Mouse (Mus musculus) cerebellum, postnatal 25 days (tissue): ENCODE measurements around the gene Tprn.

ENCODE experiments used
- DNase-seq, 2 experiments: peaks; one replicate each; pipeline ENCODE4 v3.0.0; 2021; ENCODE audit warnings: mixed read lengths in 2 of 2

Tprn gene

DNA sequence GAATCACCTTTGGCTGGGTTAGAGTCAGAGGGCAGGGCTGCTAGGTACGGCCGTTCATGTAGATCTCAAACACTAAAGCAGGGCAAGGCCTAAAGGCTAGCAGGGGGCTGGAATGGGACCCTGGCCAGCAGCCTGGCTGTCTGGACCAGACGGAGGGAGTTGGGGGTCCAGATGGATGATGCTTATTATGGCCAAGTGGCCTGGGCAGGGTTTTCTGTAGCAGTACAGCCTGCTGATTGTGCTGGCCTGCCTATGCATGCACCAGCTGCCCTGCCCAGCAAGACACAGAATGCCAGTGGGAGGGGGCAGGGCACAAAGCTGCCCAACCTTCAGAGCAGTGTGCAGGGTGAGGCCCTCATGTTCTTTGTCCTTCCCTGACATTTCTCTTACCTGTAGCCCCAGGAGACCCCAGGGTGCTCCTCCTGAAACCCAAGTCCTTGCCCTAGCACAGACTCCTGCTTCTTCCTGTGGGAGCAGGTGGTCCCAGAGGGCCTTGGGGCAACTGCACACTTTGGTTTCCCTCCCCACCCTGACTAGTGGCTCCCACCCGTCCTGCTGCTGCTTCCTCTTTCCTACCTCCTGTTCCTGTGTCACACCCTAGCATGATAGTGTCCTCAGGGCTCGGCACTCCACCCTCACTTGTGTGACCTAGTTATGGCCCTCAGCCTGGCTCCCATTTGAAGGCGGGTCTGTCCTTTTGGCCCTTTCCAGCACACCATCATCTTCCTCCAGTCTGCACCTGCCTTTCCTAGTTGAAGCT, 3.7 kb downstream of the Tprn start:
- peak; percentile 97 to 98 for DNase-seq

DNA sequence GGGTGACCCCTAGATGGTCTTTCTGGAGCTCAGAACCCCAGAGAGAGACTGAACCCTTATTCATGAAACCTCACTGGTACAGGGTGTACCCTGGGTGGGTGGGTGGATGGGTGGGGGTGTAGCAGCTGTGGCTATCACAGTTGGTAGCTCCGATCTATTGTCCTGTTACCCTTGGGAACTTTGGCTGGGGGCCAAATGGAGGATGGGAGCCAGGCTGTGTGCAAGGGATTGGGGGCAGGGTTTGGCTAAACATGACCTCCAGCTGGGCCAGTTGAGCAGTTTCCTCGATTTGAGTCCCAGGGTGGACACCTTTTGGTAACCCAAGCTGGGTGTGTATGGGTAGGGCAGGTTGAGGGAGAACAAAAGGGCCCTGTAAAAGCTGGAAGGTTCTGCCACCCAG, 4.3 kb downstream of the Tprn start:
- peak; percentile 79 to 86 for DNase-seq

DNA sequence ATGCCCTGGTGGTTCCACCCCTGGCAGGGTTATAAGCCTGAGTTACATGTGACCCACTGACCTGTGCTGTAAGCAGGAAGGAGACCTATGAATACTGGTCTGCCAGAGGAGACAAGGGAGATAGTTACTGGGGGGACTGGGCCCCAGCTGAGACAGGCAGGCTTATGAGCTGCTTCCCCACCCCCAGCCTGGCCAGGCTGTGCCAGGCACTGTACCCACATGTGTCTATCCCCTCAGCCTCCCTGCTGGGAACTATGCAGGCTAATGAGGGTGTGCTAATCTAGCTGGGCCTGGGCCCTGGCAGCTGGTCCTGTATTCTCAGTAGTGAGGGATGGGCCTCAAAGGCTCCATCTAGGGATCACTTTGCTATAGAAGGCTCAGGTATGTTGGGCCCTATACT, 4.8 kb downstream of the Tprn start:
- peak in 1 of 2 experiments; percentile 64 for DNase-seq

DNA sequence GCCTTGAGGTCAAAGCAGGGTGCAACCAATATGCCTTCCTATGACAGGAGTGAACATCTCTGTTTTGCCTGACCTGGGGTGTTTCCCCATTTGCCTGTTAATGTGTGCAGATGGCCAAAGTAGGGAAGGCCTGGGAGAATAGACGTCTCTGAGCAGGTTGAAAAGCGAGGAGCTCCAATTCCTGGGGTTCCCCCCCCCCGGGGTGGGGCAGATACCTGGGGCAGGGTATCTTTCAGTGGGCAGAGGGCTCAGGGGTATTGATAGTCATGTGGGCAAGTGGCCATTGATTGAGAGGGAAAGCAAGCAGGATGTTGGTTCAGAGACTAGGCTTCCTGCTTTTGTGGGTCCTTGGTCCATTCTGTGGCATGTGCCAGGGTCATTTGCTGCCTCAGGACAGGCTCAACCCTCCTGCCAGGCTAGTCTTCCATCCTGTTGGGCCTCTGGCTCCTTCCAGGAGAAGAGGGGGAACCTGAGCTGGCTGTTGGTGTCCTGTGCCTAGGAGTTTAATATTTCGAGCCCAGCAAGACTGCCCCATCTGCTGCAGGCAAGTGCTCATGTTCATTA, 5.4 kb downstream of the Tprn start:
- peak; percentile 48 to 53 for DNase-seq

DNA sequence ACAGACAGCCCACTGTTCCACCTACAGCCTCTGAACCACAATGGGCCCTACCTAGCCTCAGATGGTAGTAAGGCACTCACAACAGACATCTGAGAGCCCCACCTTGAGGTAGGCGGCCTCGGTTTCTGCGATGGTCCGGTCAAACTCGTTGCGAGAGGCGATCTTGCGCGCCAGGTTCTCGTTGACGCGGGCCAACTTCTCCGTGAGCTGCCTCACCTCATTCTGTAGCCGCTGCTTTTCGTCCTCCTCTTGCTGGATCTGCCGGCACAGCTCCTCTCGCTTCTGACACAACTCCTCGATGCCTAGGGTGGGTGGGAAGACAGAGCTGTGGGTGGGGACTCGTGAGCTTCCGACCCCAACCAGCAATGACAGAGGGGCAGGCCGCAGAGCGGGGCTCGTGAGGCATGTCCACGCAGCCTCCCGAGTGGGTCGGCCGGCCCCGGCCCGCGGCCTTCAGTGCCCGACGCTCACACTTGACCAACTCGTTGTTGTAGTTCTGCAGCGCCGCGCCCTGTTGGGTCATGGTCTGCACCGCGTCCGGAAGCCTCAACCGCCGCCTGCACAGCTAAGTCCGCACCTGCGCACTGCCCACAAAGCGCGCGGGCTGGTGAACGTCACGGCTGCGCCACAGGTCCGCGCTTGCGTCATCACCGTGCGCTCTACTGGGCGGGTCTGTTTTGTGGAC, 9.6 kb downstream of the Tprn start, which contains the start of the genes Ssna1 and Anapc2:
Gene Ssna1 (minus strand): TSS at position 612 of the 685 bp plus-strand sequence.
Gene Anapc2 (plus strand): TSS at position 652 of the 685 bp plus-strand sequence.
- peak; percentile 99 for DNase-seq

DNA sequence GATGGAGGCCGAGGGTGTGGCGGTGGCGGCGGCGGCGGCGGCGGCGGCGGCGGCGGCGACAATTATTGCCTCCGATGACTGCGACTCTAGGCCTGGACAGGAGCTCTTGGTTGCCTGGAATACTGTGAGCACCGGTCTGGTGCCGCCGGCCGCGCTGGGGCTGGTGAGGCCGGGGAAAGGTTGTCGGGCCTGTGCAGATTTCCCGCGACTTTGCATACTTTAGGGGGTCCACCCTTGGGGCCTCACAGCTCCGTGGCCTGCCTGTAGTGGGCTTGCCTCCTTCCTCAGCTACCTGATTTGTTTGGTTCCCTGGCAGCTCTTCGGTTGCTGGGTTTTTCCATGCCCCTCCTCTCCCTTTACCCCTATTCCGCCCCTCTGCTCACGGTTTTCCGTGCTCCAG, 10.1 kb downstream of the Tprn start:
- DNase-seq, result no peak

DNA sequence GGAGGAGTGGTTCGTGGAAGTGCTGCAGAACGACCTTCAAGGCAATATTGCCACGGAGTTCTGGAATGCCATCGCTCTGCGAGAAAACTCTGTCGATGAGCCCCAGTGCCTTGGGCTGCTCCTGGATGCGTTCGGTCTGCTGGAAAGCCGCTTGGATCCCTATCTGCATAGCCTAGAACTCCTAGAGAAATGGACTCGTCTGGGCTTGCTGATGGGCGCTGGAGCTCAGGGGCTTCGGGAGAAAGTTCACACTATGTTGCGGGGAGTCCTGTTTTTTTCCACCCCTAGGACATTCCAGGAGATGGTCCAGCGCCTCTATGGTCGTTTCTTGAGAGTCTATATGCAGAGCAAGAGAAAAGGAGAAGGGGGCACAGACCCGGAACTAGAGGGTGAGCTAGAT, 10.6 kb downstream of the Tprn start:
- no peak for DNase-seq

DNA sequence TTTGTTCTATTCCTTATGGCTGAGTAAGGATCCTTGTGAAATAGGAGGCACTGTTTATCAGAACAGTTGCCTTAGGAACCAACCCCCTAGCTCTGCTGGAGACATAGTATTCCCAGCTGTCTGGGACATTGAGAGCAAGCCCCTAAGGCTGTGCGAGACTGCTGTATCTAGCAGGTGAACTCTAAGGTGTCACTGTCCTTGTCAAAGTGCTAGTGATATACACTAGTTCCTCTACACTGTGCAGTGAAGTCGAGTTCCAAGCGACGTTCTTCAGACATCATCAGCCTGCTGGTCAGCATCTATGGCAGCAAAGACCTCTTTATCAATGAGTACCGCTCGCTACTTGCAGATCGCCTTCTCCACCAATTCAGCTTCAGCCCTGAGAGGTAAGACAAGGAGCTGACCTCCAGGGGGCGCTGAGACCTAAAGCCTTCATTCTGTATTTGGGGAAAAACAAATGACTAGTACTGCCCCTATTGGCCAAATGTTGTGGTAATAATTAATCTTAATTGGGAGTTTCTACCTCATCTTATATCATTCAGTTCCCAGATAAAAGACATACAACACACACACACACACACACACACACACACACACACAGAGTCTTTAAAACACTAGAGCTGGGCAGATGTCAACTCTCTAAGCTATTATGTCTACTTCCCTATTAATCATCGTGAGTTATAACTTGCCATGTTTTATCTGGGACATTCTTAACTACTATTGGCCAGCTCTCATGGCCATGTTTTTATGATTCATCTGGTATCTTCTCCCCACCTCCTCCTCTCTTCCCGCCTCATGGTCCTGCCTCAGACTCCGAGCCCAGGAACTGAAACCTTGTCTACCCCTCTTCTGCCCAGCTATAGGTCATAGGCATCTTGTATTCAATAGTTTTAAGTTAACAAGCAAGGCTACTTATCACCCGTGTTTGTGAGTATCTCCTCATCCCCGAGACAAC, 16.8 kb downstream of the Tprn start:
- peak; percentile 90 to 93 for DNase-seq

DNA sequence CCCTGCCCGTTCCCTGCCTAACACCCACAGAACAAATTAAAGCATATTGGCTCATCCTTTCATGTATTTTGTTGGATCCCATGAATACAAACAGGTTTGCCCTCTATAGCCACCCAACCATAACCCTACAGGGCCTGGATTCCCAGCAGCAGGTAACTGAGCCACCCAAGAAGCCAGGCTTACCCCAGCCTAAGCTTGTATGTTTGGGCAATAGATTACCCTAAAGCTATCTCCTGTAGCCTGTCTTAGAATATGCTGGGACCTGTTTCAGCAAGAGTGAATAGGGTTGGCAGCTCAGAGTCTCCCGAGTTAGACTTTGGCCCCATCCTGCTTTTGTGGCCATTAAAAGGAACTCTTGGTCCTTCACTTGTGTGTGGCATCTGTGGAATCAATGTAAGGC, 23.1 kb downstream of the Tprn start:
- peak in 1 of 2 experiments; percentile 20 for DNase-seq

DNA sequence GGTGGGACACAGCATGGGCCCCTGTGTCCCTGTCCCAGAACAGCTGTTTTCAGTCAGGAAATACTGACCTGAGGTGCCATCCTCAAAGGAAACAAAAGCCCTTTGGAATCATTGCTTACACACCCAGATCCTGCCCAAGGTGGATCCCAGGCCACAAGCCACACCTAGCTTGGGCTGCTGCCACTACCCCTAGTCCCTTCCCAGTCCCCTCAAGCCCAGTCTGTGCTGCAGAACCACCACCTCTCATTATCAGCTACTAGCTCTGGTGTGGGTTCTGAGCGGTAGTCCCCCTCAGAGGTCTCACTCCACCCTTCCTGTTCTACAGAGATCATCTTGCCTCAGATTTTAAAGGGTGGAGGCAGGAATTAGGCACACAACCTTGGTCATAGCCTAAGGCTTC, 23.9 kb downstream of the Tprn start:
- peak in 1 of 2 experiments; percentile 24 for DNase-seq

DNA sequence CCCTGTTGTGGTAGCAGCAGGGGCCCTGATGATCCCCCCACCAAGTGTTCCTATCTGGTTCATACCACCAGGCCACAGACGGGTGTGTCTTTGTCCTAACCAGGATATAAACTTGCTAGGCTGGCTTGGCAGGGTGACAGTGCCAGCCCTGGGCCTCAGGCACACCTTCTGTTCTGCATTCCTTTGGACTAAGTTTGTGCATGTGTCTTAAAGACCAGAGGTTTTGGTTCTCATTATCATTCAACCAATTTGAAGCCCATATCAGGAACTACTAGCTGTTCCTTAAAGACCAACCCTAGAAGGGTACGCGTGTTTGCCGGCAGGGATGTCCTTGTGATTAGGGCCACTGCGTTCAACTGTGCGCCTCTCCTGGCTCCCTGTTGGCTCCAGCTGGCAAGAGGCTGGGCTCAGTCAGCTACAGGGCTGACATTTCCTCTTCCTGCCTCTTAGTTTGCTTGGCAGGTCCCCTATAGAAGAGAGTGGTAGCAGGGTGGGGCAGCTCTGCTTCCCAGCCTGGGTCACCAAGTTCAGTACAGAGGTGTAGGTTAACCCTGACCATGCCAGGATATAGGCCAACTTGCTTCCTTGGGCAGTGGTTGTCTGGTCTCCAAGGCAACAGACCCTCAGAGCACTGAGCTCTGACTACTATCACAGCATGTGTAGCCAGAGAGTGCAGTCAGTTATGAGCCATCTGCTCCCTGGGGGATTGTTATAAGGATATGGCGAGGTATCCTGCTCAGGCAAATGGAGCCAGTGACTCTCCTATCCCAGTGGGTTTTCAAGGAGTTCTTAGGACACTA, 24.6 kb downstream of the Tprn start:
- peak; percentile 74 to 76 for DNase-seq

DNA sequence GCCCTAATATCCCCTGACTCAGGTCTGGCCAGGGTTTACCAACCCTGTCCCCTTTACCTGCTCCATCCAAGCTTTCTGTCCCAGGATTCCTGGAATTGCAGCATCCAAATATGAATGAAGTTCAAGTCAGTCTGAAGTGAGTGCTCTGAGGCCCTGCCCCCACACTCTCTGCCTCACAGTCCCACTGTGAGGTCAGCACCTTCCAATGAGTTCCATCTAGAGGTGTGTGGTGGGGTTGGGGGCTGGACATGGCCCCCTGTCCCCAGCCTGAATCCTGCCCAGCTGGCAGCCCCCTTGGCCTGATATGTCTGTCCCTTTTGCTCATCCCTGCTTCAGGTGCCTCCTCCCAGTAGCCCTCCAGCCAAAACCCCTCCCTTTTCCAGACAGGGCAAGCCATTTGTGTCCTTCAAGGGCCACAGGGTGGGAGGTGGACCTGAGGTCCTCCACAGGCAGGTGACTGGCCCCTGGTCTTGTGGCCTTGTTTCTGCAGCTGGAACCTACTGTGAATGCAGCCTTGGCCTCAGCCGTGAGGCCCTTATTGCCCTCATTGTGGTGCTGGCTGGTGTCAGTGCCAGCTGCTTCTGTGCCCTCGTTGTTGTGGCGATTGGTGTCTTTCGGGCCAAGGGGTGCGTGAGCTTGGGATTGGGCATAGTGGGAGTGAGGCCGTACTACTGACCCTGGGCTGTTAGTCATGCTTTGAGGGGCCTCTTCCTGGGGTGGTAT, 25.7 kb downstream of the Tprn start, which contains the start of gene Tmem210:
Gene Tmem210 (plus strand): TSS at position 219 of the 723 bp plus-strand sequence.
- peak in 1 of 2 experiments; percentile 51 for DNase-seq

DNA sequence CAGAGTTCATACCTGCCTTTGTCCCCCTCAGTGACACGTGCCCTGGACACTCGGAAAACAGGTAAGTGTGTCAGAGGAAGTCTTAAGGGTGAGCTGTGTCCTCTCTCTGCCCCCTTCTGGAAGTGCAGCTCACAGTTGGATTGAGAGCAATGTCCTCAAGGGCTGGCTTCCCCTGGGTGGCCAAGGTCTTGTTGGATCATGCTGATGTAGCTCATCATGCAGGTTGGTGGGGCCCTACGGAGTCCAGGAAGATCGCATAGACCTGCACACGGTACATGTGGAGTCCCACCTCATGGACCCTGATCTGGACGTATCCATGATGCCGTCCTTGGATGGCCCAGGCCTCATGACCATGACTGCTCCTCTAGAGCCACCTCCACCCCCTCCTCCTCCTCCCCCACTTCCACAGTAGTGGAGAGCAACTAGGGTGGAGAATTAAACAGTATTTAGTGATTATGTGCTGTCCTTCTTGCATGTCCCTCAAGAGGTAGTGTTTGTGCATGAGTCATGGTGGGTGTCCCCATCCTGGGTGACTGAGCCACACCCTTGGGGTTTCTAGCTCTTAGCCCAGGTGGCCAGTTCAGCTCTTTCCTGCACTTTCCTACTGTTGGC, 26.4 kb downstream of the Tprn start:
- DNase-seq, result peak; percentile 44 to 54

DNA sequence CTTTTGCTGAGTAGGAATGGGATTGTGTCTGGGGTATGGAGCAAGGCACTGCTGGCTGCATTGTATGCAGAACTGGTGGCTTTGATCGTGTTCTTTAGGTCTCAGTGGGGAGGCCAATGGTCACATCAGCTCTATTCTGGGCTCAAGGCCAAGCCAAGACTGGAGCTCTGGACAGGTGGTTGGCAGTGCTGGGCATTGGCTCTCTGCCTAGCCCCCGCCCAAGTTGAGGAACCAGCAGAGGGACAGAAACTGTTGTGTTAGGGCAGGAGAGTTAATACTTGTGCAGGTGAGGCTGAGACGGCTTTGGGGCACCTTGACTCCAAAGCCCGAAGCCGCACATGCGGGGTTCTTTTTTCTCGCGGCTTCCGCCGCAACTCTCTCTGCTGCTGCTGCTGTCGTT, 27.2 kb downstream of the Tprn start, which contains the start of gene Lrrc26:
Gene Lrrc26 (plus strand): TSS at position 265 of the 400 bp plus-strand sequence.
- DNase-seq, result peak; percentile 82 to 88

DNA sequence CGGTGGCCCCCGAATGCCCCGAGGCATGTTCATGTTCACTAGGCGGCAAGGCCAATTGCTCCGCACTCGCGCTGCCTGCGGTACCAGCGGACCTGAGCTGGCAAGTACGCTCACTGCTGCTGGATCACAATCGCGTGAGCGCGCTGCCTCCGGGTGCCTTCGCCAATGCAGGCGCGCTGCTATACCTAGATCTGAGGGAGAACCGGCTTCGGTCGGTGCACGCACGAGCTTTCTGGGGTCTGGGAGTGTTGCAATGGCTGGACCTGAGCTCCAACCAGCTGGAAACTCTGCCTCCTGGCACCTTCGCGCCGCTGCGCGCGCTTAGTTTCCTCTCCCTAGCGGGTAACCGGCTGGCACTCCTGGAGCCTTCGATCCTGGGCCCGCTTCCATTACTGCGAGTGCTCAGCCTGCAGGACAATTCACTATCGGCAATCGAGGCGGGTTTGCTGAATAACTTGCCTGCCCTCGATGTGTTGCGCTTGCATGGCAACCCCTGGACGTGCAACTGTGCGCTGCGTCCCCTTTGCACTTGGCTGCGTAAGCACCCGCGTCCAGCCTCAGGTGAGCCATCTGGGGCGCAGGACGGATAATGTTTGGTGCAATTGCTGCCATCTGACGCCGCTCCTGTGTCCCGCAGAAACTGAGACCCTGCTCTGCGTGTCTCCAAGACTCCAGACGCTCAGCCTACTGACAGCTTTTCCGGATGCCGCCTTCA, 27.8 kb downstream of the Tprn start:
- DNase-seq, result peak; percentile 83 to 86

DNA sequence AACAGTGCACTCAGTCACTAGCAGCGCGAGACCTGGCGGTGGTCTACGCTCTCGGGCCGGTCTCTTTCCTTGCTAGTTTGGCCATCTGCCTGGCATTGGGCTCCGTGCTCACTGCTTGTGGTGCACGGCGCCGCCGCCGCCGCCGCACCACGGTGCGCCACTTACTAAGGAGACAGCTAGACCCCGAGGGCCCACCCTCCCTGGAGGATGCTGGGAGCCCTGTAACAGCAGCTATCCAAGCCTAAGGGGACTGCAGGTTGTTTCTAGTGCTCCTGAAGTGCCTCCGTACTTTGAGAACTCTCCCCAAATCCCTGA, 28.4 kb downstream of the Tprn start:
- DNase-seq, result peak; percentile 82 to 84

DNA sequence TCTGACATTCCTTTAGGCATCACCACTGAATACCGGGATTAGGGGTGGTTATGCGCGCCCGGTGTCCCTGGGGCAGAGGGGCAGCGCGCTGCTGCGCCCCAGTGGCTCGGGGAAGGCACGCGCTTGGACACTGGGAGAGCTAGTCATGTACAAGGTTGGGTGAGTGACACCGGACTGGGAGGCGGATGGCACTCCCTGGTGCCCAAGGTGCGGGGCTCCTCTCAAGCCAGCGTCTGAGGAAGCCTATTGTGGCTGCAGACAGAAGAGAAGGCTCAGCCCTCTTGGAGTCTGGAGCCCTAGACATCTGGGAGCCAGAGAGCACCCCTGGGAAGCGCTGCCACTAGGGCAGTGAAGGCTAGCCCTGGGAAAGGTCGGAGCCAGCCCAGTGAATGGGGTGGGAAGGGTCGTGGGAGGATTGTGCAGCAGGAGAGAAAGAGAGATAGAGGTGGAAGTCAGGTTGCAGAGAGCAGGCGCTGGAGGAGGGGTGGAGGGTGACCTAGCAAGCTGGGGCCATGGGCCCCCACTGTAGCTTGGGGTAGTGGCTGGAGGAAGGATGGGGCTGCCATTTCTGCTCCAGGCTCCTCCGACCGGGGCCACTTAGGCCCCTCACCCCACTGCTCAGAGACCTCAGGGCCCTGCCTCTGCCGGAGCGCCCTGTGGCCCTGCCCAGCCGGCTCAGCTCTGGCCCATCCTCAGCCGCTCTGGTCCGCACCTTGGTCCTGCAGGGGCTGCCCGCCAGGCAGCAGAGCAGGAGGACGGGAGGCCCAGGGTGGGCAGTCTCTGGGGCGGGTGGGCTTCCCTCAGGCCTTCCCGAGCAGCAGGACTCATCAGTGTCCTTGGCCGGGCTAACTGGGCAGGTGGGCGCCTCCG, 29.0 kb downstream of the Tprn start:
- DNase-seq, result peak; percentile 62 to 63

DNA sequence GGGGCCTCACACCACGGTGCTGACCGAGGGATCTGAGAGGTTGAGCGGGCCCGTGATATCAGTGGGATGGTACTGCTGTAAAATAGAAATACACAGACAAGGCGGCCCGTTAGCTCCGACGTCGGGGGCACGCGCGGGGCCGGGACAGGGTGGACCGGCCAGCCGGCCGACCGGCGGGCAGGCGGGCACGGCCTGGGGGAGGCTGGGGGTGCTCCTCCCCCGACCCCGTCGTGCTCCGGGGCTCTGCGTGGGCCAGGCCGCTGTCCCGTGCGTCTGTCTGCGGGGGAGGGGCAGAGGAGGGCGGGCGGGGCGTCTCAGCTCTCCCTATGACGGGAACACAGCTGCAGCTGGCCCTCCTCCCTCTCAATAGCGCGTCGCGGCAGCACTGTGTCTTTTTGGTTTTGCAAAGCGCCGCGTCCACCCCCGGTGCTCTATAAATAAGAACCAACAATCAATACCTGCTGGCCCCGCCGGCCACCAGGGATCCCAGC, 29.7 kb downstream of the Tprn start:
- DNase-seq, result peak in 1 of 2 experiments; percentile 61

DNA sequence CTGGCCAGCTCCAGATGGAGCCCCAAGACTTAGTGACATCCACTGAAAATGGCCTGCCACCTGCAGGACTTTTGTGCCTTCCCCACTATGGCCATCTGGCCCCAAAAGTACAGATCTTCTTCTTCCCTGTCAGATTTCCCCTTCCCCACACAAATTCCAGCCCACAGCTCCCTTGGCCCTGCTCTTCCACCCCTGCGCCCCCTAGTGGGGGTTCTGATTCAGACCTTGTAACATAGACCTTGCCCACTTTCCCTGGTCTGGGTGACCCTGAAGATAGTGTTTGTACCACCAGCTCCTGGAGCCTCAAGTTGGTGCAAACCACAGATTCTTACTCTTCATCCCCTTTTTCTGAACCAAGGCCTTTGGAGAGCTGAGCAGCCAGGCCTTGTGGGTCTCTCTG, 30.4 kb downstream of the Tprn start:
- DNase-seq, result peak; percentile 86 to 93
